Mouse (Mus musculus): ENCODE results near the gene 4833427G06Rik.
"Not testable (repeated sequence)": the region's sequence is repeated elsewhere in the genome, so short reads cannot be mapped to it uniquely, and the experiment has no call there.

Gene 4833427G06Rik

DNA sequence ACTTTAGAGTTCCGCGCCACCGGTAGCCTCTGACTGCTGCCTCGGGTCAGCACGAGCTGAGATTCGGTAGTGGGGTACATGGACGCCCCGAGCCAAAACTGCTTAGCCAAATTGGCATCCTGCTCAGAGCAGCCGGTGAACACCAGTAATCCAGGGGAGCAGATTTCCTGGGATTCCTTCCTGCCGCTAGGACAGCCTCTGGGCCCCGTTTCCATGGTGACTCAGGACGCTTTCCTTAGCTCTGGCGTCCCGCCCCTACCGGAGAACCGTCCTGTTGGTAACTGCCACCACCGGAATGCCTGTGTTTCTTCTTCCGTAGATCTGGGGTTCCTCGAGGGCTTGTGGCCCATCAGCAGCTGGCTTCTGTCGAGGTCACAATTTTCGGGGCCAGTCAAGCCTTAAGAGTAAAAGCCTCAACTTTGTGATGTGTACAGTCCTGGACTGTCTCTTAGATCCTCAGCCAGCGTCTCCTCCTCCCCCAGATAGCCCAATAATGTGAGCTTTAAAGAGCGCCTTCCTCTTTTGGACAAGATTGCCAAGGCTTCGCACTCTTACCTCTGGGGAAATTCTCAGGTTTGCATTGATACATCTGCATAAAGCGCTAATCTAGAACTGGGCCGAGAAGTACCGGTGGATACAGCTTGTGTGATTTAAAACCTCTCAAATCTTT lies at the start of gene 4833427G06Rik:
TSS of gene 4833427G06Rik (minus strand) at position 323 of the 670 bp plus-strand sequence.
- no peak for DNase-seq (ENCODE audit: low spot score)

- DNase-seq (ENCODE audit: low spot score) = no peak
Observed at GRCm38 (mm10) chr9:51147294-51147693, 45.4 kb upstream of the 4833427G06Rik start.

GRCm38 (mm10) chr9:51146496-51146895 lies 44.6 kb upstream of the 4833427G06Rik start:
- no peak for DNase-seq (ENCODE audit: low spot score)

GRCm38 (mm10) chr9:51144218-51144617 lies 42.3 kb upstream of the 4833427G06Rik start:
- no peak for DNase-seq (ENCODE audit: low spot score)

DNA sequence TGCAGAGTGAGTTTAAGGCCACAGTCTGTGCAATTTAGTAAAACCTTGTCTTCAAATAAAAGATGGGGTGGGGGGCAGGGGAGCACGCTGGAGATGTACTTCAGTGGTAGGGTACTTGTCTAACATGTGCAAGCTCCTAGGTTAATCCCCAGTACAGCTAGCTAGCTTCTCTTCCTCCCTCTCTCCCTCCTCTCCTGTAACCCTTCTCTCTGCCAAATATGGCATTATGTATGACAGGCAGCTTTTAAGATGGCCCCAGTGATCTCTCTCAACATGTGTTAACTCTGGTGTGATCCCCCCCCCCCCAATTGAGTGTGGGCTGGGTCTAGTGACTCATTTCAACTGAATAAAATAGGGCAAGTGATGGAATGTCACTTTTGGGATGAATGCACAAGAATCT lies 41.6 kb upstream of the 4833427G06Rik start:
- DNase-seq (ENCODE audit: low spot score) = no peak

DNA sequence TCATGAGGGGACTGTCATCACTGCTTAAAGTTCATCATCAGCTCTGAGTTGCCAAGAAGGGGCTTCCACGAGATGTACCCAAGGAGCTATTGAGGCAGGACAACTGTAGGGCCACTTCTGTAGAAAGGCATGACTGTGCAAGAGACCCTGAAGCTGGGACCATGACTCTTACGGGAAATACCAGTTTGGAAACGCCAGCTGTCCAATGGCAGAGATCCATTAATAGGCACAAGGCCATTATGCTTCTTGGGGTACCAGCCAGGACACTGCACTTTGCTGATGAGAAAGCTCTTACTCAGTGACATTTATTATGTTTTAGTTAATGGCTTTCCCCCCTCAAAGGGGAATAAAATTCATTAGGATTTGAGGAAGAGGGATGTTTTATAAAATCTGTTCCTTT lies 38.8 kb upstream of the 4833427G06Rik start:
- no peak for DNase-seq (ENCODE audit: low spot score)

DNA sequence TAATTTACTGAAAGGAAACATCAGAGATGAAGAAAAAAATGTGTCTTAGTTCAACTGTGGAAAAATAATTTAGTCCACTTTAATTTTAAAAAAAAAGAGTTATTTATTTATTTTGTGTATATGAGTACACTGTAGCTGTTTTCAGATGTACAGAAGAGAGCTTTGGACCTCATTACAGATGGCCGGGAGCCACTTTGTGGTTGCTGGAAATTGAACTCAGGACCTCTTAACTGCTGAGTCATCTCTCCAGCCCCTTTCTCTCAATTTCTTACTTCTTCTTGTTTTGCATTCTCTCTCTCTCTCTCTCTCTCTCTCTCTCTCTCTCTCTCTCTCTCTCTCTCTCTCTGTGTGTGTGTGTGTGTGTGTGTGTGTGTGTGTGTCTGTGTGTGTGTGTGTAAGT lies 37.5 kb upstream of the 4833427G06Rik start:
- not testable (repeated sequence) for DNase-seq (ENCODE audit: low spot score)

DNA sequence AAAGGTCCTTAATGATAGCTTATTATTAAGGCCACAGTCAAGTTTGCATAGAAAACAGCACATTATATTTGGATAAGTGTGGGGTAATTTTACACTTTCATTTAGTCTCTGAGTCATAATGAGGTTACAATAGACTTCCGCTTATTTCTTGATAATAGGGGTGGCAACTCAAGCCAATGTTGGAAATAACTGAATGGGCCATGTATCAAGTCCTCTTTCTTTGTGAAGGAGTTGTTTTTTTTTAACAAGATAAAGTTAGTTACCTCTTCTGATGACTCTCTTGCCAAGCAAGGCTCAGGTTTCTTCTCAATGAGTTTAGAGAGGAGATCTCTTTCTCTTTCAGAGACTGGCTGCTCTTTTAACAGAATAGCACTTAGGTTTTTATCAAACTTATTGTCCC lies 36.4 kb upstream of the 4833427G06Rik start:
- no peak for DNase-seq (ENCODE audit: low spot score)

DNA sequence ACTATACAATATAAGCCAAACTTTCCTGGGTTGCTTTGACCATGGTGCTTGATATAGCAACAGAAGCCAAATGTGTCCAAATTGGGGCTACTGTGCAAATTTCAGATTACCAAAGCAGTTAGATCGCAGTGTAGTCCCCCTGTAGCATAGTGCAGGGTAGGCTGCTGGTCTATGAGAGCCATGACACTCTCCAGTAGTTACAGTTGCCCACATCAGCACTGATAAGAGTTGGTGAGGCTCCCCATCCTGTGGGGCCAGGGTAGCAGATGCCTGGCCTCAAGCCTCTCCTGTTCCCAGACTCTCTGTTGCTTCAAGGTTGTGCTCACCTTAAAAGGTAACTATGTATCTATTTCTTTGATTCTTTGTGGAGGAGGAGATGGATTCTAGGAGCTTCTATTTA lies 36.0 kb upstream of the 4833427G06Rik start:
- DNase-seq (ENCODE audit: low spot score) = no peak

DNA sequence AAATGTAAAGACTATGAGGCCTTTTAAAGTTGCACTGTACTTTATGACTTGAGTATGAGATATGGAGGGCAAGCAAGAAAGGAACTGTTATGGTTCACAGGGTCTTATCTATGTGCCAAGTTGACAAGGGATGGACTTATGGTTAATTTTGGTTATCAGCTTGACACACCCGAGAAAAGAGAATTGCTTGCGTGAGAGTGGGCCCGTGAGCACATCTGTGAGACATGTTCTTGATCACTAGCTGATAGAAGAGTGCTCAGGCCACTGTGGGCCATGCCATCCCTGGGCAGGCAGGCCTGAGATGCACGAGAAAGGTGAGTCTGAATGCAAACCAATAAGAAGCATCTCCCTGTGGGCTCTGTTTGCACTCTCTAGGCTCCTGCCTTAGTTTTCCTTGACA lies 35.6 kb upstream of the 4833427G06Rik start:
- DNase-seq (ENCODE audit: low spot score) = no peak

DNA sequence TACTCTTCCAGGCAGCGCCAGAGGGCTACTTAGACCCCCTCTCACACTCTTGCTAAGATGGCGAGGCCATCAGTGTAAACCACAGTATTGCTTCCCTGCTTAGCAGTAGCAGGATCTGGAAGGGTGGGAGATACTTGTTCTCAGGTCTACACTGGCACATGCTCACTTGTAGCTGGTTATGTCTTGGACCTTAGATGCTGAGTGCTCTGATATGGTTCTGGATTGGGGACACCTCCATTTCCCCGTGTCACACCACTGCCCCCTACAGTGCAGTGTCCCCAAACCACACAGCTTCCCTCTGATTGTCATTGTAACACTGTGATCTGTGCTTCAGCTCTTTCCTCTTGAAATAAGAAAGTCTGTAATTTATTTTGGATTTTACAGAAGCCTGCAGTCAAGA lies 35.1 kb upstream of the 4833427G06Rik start:
- DNase-seq (ENCODE audit: low spot score) = no peak

GRCm38 (mm10) chr9:51114767-51115166 lies 12.9 kb upstream of the 4833427G06Rik start:
- DNase-seq (ENCODE audit: low spot score) = no peak

- no peak for DNase-seq (ENCODE audit: low spot score)
Observed at GRCm38 (mm10) chr9:51105751-51106150, 3.9 kb upstream of the 4833427G06Rik start.

- peak; percentile 18 for DNase-seq (ENCODE audit: low spot score)
Observed at GRCm38 (mm10) chr9:51103808-51104514, 2.1 kb upstream of the 4833427G06Rik start.

DNA sequence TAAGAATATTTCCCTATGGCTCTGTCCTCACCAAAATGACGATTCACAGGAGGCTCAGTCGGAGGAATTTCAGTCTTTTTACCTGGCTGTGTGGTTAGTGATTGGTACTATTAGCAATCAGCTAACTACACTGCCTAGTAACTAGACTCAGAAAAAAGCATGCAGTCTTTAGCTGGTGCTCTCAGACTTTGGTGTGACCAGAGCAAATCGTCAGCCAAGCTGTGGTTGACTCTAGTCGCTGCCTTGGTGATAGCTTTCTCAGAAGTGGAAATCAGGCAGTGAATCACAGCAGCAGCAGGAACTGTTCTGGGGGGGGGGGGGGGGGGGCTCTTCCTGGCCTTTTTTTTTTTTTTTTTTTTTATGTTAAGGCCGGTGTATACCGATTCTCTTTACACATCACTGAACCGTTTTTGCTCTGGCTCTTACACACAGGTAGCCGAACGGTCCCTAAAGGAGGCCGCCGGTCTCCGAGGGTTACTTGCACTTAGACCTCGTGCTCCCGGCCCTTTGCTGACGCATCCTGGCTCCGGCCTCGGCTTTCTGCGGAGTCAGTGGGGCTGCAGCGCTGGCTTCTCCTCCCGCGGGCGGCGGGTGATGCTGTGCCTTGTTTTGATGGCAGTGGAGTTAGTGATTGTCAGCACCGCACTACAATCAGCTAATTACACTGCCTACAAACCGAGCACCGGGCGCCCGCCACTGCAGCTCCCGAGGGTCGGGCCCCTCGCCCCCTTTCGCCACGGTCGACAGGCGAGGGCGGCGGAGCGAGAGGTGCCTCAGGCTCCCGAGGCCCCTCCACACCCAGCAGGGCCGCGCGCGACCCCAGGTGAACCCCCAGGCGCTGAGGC lies 1.3 kb upstream of the 4833427G06Rik start:
- peak; percentile 24 for DNase-seq (ENCODE audit: low spot score)

DNA sequence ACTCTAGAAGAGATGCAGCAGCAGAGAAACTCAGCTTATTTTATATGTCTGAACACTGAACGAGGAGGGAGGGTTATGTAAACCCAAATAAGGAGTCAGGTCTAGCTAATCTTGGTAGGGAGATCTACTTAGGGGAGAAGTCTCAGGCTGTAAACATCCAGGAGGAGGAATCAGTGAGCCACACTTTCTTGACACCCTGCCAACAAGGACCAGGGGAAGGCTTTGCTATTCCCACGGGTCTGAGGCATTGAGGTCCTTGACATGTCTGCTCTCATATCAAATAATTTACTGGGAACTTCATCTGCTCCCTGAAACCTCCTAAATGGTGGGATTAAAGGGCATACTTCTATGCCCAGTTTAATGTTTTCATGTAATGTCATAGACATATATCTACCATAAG lies 5.6 kb downstream of the 4833427G06Rik start:
- DNase-seq (ENCODE audit: low spot score) = no peak

GRCm38 (mm10) chr9:51093697-51094096 lies 8.2 kb downstream of the 4833427G06Rik start:
- DNase-seq (ENCODE audit: low spot score) = no peak

DNA sequence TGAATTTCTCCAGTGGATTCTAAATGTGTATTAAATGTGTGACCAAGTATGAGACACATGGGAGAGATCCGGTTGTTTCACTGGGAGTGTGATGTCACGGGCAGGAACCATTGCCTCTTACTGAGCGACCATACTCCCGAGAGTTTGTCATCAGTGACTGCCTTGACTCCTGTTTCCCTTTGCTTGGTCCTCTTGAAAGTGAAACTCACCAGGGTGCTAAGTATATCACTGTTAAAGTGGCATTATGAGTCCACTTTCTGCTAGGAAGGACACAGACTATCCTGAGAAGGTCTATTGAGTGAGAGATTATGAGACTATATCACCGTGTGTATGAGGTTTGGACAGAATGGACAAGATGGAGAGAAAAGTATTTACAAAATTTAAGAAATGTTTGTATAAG lies 20.3 kb downstream of the 4833427G06Rik start:
- DNase-seq (ENCODE audit: low spot score) = no peak

DNA sequence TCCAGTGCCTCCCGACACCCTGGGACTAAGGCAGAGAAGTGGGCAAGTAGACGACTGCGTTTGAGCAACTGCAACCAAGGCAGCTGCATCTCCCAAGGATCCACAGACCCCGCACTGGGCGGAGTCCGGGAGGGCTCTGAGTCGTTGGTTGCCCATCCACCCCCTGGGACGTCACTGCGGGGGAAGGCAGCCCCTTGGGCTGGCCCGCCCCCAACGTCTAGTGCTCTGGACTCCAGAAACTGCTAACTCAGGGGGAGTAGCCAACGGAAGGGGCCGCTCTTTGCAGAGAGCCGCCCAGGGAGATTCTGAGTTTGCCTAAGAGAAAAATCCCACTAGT lies 24.9 kb downstream of the 4833427G06Rik start, which contains the start of gene Layn:
TSS of gene Layn (minus strand) at position 116 of the 337 bp plus-strand sequence.
- DNase-seq (ENCODE audit: low spot score) = peak; percentile 39

DNA sequence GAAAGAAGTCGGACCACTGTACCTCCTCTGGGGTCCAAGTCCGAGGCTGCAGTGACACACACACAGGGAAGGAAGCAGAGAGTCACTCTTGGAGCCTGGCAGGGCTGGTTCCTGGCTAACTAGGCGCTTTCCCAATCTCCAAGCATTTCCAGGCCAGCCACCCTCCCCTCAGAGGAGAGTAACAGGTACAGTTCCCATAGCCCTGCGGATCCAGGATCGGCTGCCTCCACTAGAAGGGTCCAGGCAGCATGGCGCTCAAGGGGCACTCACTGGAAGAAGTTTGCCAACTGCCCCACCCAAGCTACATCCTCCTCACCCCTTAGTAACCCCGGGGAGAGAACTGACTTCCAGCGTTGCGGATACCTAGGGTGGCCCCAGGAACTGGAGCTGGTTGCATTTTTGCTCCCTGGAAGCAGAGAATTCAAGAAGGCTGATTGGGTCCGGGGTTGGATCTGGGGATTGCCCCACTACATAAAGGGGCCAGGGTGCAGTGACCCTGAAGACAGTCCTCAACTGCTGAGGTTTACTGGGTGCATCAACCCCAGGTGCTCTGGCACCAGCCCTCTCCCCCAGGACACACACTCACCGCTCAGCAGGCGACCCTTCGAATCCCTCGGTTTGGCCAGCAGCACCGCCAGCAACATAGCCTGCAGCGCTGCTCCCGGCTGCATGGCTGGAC lies 25.4 kb downstream of the 4833427G06Rik start:
- no peak for DNase-seq (ENCODE audit: low spot score)

- no peak for DNase-seq (ENCODE audit: low spot score)
Observed at GRCm38 (mm10) chr9:51075780-51076179, 26.1 kb downstream of the 4833427G06Rik start.

GRCm38 (mm10) chr9:51070801-51071200 lies 31.1 kb downstream of the 4833427G06Rik start:
- DNase-seq (ENCODE audit: low spot score) = no peak
